Mouse (Mus musculus) CH12.LX (cell line): Measurements from ENCODE around the gene Has3. TPM values are rescaled to one million over a fixed set of nuclear protein-coding genes. Genes with fewer than 3 reads are reported as not detected.

ENCODE experiments used
- DNase-seq: peaks from one replicate; pipeline ENCODE4 v3.0.0-alpha.2; 2013; ENCODE audit errors: extremely low read depth
- H3K27ac ChIP-seq: 2 replicates; pipeline ENCODE4 v1.5.1; 2012; ENCODE audit warnings: low read depth, mild to moderate bottlenecking, control low read depth, moderate library complexity; ENCODE audit not compliant: insufficient read depth
- H3K27me3 ChIP-seq: replicated peaks from 2 replicates; pipeline ENCODE3; 2012; ENCODE audit warnings: inconsistent platforms
- H3K36me3 ChIP-seq, 2 experiments: replicated peaks in 1 of 2; 2 replicates each; pipeline versions ENCODE3 to v1.6.1; 2012; ENCODE audit warnings: inconsistent platforms in 1 of 2, low read length in 1 of 2, mild to moderate bottlenecking in 1 of 2, mixed read lengths in 1 of 2, moderate library complexity in 1 of 2; ENCODE audit not compliant: control insufficient read depth in 1 of 2, insufficient read depth in 1 of 2
- H3K4me1 ChIP-seq, 2 experiments: 2 replicates each; pipeline ENCODE4 v1.6.1; 2012; ENCODE audit warnings: inconsistent platforms in 1 of 2, moderate library complexity in 1 of 2; ENCODE audit not compliant: insufficient read depth in 2 of 2, control insufficient read depth in 1 of 2
- H3K4me2 ChIP-seq: 2 replicates; pipeline ENCODE4 v1.6.1; 2012; ENCODE audit warnings: low read depth, mild to moderate bottlenecking, control low read depth; ENCODE audit not compliant: poor library complexity, insufficient read depth, severe bottlenecking
- H3K4me3 ChIP-seq, 3 experiments: fragments of 150-350 bp in 1 of 3; sonication (generic) in 1 of 3; replicated peaks in 1 of 3; 2 replicates each; pipeline versions ENCODE3 to v1.5.1; 2011 to 2012; ENCODE audit warnings: low read depth in 2 of 3, low read length in 2 of 3, mild to moderate bottlenecking in 2 of 3, moderate library complexity in 2 of 3, control low read depth in 1 of 3, improper control_type of control experiment in 1 of 3, inconsistent platforms in 1 of 3, mixed read lengths in 1 of 3; ENCODE audit not compliant: poor library complexity in 1 of 3
- H3K79me2 ChIP-seq: replicated peaks from 2 replicates; pipeline ENCODE4 v1.6.1; 2012; ENCODE audit warnings: mild to moderate bottlenecking, moderate library complexity; ENCODE audit not compliant: control insufficient read depth, poor library complexity, insufficient read depth, severe bottlenecking; ENCODE audit errors: extremely low read depth
- H3K9ac ChIP-seq: 2 replicates; pipeline ENCODE4 v1.6.1; 2012; ENCODE audit warnings: low read depth, mild to moderate bottlenecking, control low read depth, moderate library complexity; ENCODE audit not compliant: insufficient read depth
- H3K9me3 ChIP-seq: replicated peaks from 2 replicates; pipeline ENCODE3; 2012; ENCODE audit warnings: low read length, inconsistent platforms, mixed read lengths
- BHLHE40 ChIP-seq: IDR thresholded peaks from 2 replicates; pipeline ENCODE4 v1.6.1; 2011; ENCODE audit warnings: mild to moderate bottlenecking, low read depth, low read length, improper control_type of control experiment
- CHD1 ChIP-seq: IDR thresholded peaks from 2 replicates; pipeline ENCODE4 v1.6.1; 2012; ENCODE audit warnings: low read depth, low read length, improper control_type of control experiment, inconsistent platforms
- CHD2 ChIP-seq: IDR thresholded peaks from 2 replicates; pipeline ENCODE4 v1.6.1; 2011; ENCODE audit warnings: low read length, improper control_type of control experiment
- CTCF ChIP-seq, 2 experiments: IDR thresholded peaks in 1 of 2; conservative IDR thresholded peaks in 1 of 2; 2 replicates each; pipeline ENCODE4 v1.5.1; 2011 to 2012; ENCODE audit warnings: low read depth in 2 of 2, low read length in 2 of 2, improper control_type of control experiment in 1 of 2, inconsistent platforms in 1 of 2, mild to moderate bottlenecking in 1 of 2, moderate library complexity in 1 of 2
- ELF1 ChIP-seq: IDR thresholded peaks from 2 replicates; pipeline ENCODE4 v1.6.1; 2014; ENCODE audit warnings: low read depth, mild to moderate bottlenecking, inconsistent platforms, low read length, improper control_type of control experiment
- ETS1 ChIP-seq: conservative IDR thresholded peaks from 2 replicates; pipeline ENCODE4 v1.6.1; 2012; ENCODE audit warnings: low read depth, mild to moderate bottlenecking, inconsistent platforms, low read length, improper control_type of control experiment, moderate library complexity
- HCFC1 ChIP-seq: IDR thresholded peaks from 2 replicates; pipeline ENCODE4 v1.6.1; 2012; ENCODE audit warnings: low read depth, mild to moderate bottlenecking, inconsistent platforms, low read length, improper control_type of control experiment
- JUN ChIP-seq: IDR thresholded peaks from 2 replicates; pipeline ENCODE4 v1.6.1; 2011; ENCODE audit warnings: low read depth, mild to moderate bottlenecking, low read length, improper control_type of control experiment, moderate library complexity; ENCODE audit not compliant: insufficient read depth
- KAT2A ChIP-seq: IDR thresholded peaks from 2 replicates; pipeline ENCODE4 v1.6.1; 2012; ENCODE audit warnings: low read length, improper control_type of control experiment, inconsistent platforms; ENCODE audit not compliant: insufficient replicate concordance
- MAX ChIP-seq: IDR thresholded peaks from 2 replicates; pipeline ENCODE4 v1.6.1; 2011; ENCODE audit warnings: low read length, improper control_type of control experiment
- MAZ ChIP-seq: IDR thresholded peaks from 2 replicates; pipeline ENCODE4 v1.6.1; 2012; ENCODE audit warnings: low read depth, mild to moderate bottlenecking, inconsistent platforms, low read length, improper control_type of control experiment, moderate library complexity
- MEF2A ChIP-seq: IDR thresholded peaks from 2 replicates; pipeline ENCODE4 v1.6.1; 2014; ENCODE audit warnings: low read depth, mild to moderate bottlenecking, inconsistent platforms, low read length, improper control_type of control experiment, borderline replicate concordance
- MXI1 ChIP-seq: IDR thresholded peaks from 2 replicates; pipeline ENCODE4 v1.6.1; 2011; ENCODE audit warnings: mild to moderate bottlenecking, low read depth, low read length, improper control_type of control experiment
- MYC ChIP-seq: IDR thresholded peaks from 2 replicates; pipeline ENCODE4 v1.6.1; 2011; ENCODE audit warnings: low read depth, mild to moderate bottlenecking, improper control_type of control experiment, low read length
- NELFE ChIP-seq: IDR thresholded peaks from 2 replicates; pipeline ENCODE4 v1.6.1; 2011; ENCODE audit warnings: low read depth, low read length, improper control_type of control experiment
- NRF1 ChIP-seq: IDR thresholded peaks from 2 replicates; pipeline ENCODE4 v1.6.1; 2014; ENCODE audit warnings: low read depth, mild to moderate bottlenecking, inconsistent platforms, low read length, improper control_type of control experiment, moderate library complexity
- POLR2A ChIP-seq: IDR thresholded peaks from 2 replicates; pipeline ENCODE4 v1.6.1; 2011; ENCODE audit warnings: low read depth, mild to moderate bottlenecking, improper control_type of control experiment, low read length
- POLR2AphosphoS2 ChIP-seq: IDR thresholded peaks from 2 replicates; pipeline ENCODE4 v1.6.1; 2011; ENCODE audit warnings: low read depth, low read length, improper control_type of control experiment
- RAD21 ChIP-seq: IDR thresholded peaks from 2 replicates; pipeline ENCODE4 v1.6.1; 2011; ENCODE audit warnings: low read depth, mild to moderate bottlenecking, low read length, improper control_type of control experiment, moderate library complexity
- RCOR1 ChIP-seq: conservative IDR thresholded peaks from 2 replicates; pipeline ENCODE4 v1.6.1; 2012; ENCODE audit warnings: low read depth, mild to moderate bottlenecking, inconsistent platforms, low read length, improper control_type of control experiment
- SIN3A ChIP-seq: IDR thresholded peaks from 2 replicates; pipeline ENCODE4 v1.6.1; 2012; ENCODE audit warnings: low read length, improper control_type of control experiment, inconsistent platforms
- SMC3 ChIP-seq: IDR thresholded peaks from 2 replicates; pipeline ENCODE4 v1.6.1; 2011; ENCODE audit warnings: low read depth, low read length, improper control_type of control experiment
- TBP ChIP-seq: conservative IDR thresholded peaks from 2 replicates; pipeline ENCODE4 v1.6.1; 2011; ENCODE audit warnings: low read depth, low read length, improper control_type of control experiment
- TCF12 ChIP-seq: IDR thresholded peaks from 2 replicates; pipeline ENCODE4 v1.6.1; 2014; ENCODE audit warnings: low read depth, mild to moderate bottlenecking, inconsistent platforms, low read length, improper control_type of control experiment
- UBTF ChIP-seq: IDR thresholded peaks from 2 replicates; pipeline ENCODE4 v1.6.1; 2012; ENCODE audit warnings: low read depth, mild to moderate bottlenecking, inconsistent platforms, low read length, improper control_type of control experiment, moderate library complexity
- USF2 ChIP-seq: conservative IDR thresholded peaks from 2 replicates; pipeline ENCODE4 v1.6.1; 2011; ENCODE audit warnings: low read depth, low read length, improper control_type of control experiment
- ZC3H11A ChIP-seq: IDR thresholded peaks from 2 replicates; pipeline ENCODE4 v1.6.1; 2012; ENCODE audit warnings: low read depth, mild to moderate bottlenecking, inconsistent platforms, low read length, improper control_type of control experiment
- ZMIZ1 ChIP-seq: IDR thresholded peaks from 2 replicates; pipeline ENCODE4 v1.6.1; 2012; ENCODE audit warnings: low read depth, mild to moderate bottlenecking, inconsistent platforms, low read length, improper control_type of control experiment
- dilution Hi-C: fragments of 300-500 bp; cut with MboI; formaldehyde crosslinking; loops from 2 replicates; pipeline ENCODE4 v1.14.3; 2020; ENCODE audit warnings: low sequenced_read_pairs; ENCODE audit not compliant: extremely low pct_unique_long_range_greater_than_20kb, extremely low pct_ligation_motif_present
- in situ Hi-C: fragments of 300-500 bp; cut with MboI; formaldehyde crosslinking; loops from 3 replicates; pipeline ENCODE4 v1.14.3; 2019; ENCODE audit warnings: low sequenced_read_pairs, low pct_ligation_motif_present, low pct_unique_long_range_greater_than_20kb, mixed read lengths
- polyA plus RNA-seq: library from polyadenylated mRNA; unstranded; fragments of >175 nt; gene quantifications from 2 replicates; pipeline ENCODE4 v1.2.1, GENCODE M21; 2012; ENCODE audit warnings: low read depth; ENCODE audit not compliant: insufficient read length
- total RNA-seq, 2 experiments: library from RNA; depleted of rRNA; stranded (reverse); fragments of 300-350 nt in 1 of 2; fragments of >200 nt in 1 of 2; gene quantifications; 2 replicates each; pipeline ENCODE4 v1.2.3; 2012 to 2014

The Has3 gene
- total and polyA plus RNA-seq, 3 experiments: 0.29 to 3.7 TPM; not detected in 1

GRCm38 (mm10) chr8:106892806-106893451 is 22.9 kb downstream of the Has3 start:
- Histone ChIP-seq H3K79me2 (peaks cover 80% of the 10 kb centered on the region), H3K4me2 (peak overlapping the region; percentile 83; the same call in 1 of the 2 replicates), H3K9ac (peak overlapping the region; percentile 92), H3K4me3 (peak overlapping the region; percentile 83 to 99 (median 87)), H3K9me3 (no peaks in the 10 kb centered on the region), H3K4me1 (peaks cover 21 to 63% of the 10 kb centered on the region in 2 experiments), H3K36me3 (peaks cover 21 to 55% of the 10 kb centered on the region in 2 experiments), H3K27me3 (no peaks in the 10 kb centered on the region), H3K27ac (peak overlapping the region; percentile 72)
- peak; percentile 35 for DNase-seq
- dilution Hi-C loops: no loop called here
- no peak for TF ChIP-seq TCF12
- TF ChIP-seq MEF2A: no peak
- TF ChIP-seq MYC: no peak
- no peak for TF ChIP-seq RAD21
- no peak; the same call in 1 of the 2 replicates for TF ChIP-seq CHD2
- no peak for TF ChIP-seq USF2
- no peak for TF ChIP-seq SMC3
- no peak for TF ChIP-seq TBP
- TF ChIP-seq MAZ: no peak; the same call in 1 of the 2 replicates
- TF ChIP-seq MXI1: no peak; the same call in 1 of the 2 replicates
- TF ChIP-seq POLR2AphosphoS2: no peak; the same call in 1 of the 2 replicates
- peak; percentile 24; the same call in 1 of the 2 replicates for TF ChIP-seq SIN3A
- TF ChIP-seq CTCF (conservative IDR thresholded peaks at IDR 0.05 in 1 of 2, IDR thresholded peaks at IDR 0.05 in 1 of 2; ENCODE audit: low read depth in 2 of 2, low read length in 2 of 2): no peak
- TF ChIP-seq UBTF: peak; percentile 39
- TF ChIP-seq CHD1: peak; percentile 55; the same call in 1 of the 2 replicates
- TF ChIP-seq JUN: no peak
- TF ChIP-seq NELFE: 0 out of 2 replicates have a peak, but pooled peaks have one; percentile 28
- TF ChIP-seq ETS1: no peak
- TF ChIP-seq KAT2A: no peak
- TF ChIP-seq NRF1: no peak
- no peak for TF ChIP-seq ZC3H11A
- no peak for TF ChIP-seq POLR2A
- TF ChIP-seq MAX: 0 out of 2 replicates have a peak, but pooled peaks have one; percentile 35
- TF ChIP-seq BHLHE40: no peak
- TF ChIP-seq HCFC1: peak; percentile 50; the same call in 1 of the 2 replicates
- 0 out of 2 replicates have a peak, but pooled peaks have one; percentile 18 for TF ChIP-seq RCOR1
- TF ChIP-seq ELF1: no peak
- TF ChIP-seq ZMIZ1: no peak
- in situ Hi-C loops: no loop called here
